Mouse (Mus musculus) liver, postnatal 0 days (tissue): ENCODE results near the gene Ankrd22. TPM values are rescaled to one million over a fixed set of nuclear protein-coding genes. Genes with fewer than 3 reads are reported as not detected.
A peak's percentile ranks its signal among the peaks of the same experiment; 100 is the strongest.

ENCODE experiments used
- ATAC-seq: fragments of 200-750 bp; cut with Nextera tagmentation; 2 replicates; pipeline ENCODE4 v1.8.0; 2017; ENCODE audit warnings: mild to moderate bottlenecking, moderate library complexity
- DNase-seq: peaks from one replicate; pipeline ENCODE4 v3.0.0-alpha.2; 2016
- H3K27ac ChIP-seq: fragments of 300-500 bp; sonication (generic); 2 replicates; pipeline ENCODE4 v1.5.1; 2014; ENCODE audit warnings: antibody characterized with exemption, moderate library complexity, mild to moderate bottlenecking, low read depth
- H3K27me3 ChIP-seq: fragments of 300-500 bp; sonication (generic); 2 replicates; pipeline ENCODE4 v1.6.1; 2014; ENCODE audit warnings: low read length, control low read depth, mixed read lengths; ENCODE audit not compliant: insufficient read depth
- H3K36me3 ChIP-seq: fragments of 300-500 bp; sonication (generic); replicated peaks from 2 replicates; pipeline ENCODE4 v1.6.1; 2014; ENCODE audit warnings: mild to moderate bottlenecking, control low read depth, low read length, moderate library complexity, mixed read lengths; ENCODE audit not compliant: insufficient read depth
- H3K4me1 ChIP-seq: fragments of 300-500 bp; sonication (generic); 2 replicates; pipeline ENCODE4 v1.6.1; 2014; ENCODE audit warnings: antibody characterized with exemption, mild to moderate bottlenecking, control low read depth; ENCODE audit not compliant: insufficient read depth
- H3K4me2 ChIP-seq: fragments of 300-500 bp; sonication (generic); 2 replicates; pipeline ENCODE4 v1.6.1; 2014; ENCODE audit warnings: low read depth, mild to moderate bottlenecking, low read length, moderate library complexity, mixed read lengths
- H3K4me3 ChIP-seq: fragments of 300-500 bp; sonication (generic); 2 replicates; pipeline ENCODE4 v1.5.1; 2014; ENCODE audit warnings: low read depth, low read length
- H3K9ac ChIP-seq: fragments of 300-500 bp; sonication (generic); replicated peaks from 2 replicates; pipeline ENCODE4 v1.6.1; 2014; ENCODE audit warnings: mild to moderate bottlenecking, moderate library complexity
- H3K9me3 ChIP-seq: fragments of 300-500 bp; sonication (generic); 2 replicates; pipeline ENCODE4 v1.6.1; 2016; ENCODE audit warnings: mild to moderate bottlenecking, control low read depth, low read length, mixed read lengths
- CTCF ChIP-seq: sonication (generic); IDR thresholded peaks from 2 replicates; pipeline ENCODE4 v1.5.1; 2016; ENCODE audit warnings: antibody characterized with exemption, low read depth
- EP300 ChIP-seq: IDR thresholded peaks from 2 replicates; pipeline ENCODE4 v1.6.1; 2016; ENCODE audit warnings: antibody characterized with exemption, low read depth, mild to moderate bottlenecking
- WGBS: fragments of 180-500 bp; shearing (Covaris S2); extraction: QIAGEN DNeasy Blood & Tissue Kit; methylation state at CpG from one replicate; pipeline ENCODE4 v1.1.7; 2014; ENCODE audit not compliant: insufficient replicate concordance; 5-methylcytosine and 5-hydroxymethylcytosine counted together
- polyA plus RNA-seq: library from polyadenylated mRNA; unstranded; fragments of >200 nt; fragmentation: Nextera tagmentation; extraction: Ambion mirVana; gene quantifications from 2 replicates; pipeline ENCODE4 v1.2.1, GENCODE M21; 2015

Gene Ankrd22
- polyA plus RNA-seq, 1 experiment from 2014 or later = 0.80 TPM

GRCm38 (mm10) chr19:34148421-34148820 is 17.4 kb downstream of the Ankrd22 start:
- TF ChIP-seq EP300 (no peak), CTCF (no peak)
- Histone ChIP-seq H3K4me2 (no peak overlapping the region), H3K27ac (no peak overlapping the region), H3K4me3 (no peak overlapping the region), H3K9ac (no peak overlapping the region), H3K27me3 (no peaks in the 10 kb centered on the region), H3K9me3 (no peaks in the 10 kb centered on the region), H3K36me3 (no peaks in the 10 kb centered on the region), H3K4me1 (no peaks in the 10 kb centered on the region)
- WGBS = 37% methylated on average over 4 of the region's 4 CpGs
- DNase-seq = no peak
- ATAC-seq = no peak

GRCm38 (mm10) chr19:34139431-34140046 is 26.3 kb downstream of the Ankrd22 start:
- Histone ChIP-seq H3K4me3 (no peak overlapping the region), H3K4me1 (no peaks in the 10 kb centered on the region), H3K36me3 (no peaks in the 10 kb centered on the region), H3K4me2 (no peak overlapping the region), H3K27me3 (no peaks in the 10 kb centered on the region), H3K9me3 (no peaks in the 10 kb centered on the region), H3K27ac (no peak overlapping the region), H3K9ac (no peak overlapping the region)
- DNase-seq = no peak
- WGBS = 64% methylated on average over 3 of the region's 3 CpGs
- TF ChIP-seq EP300 (no peak), CTCF (no peak)
- ATAC-seq = no peak

- Histone ChIP-seq H3K9me3 (no peaks in the 10 kb centered on the region), H3K4me1 (no peaks in the 10 kb centered on the region), H3K9ac (no peak overlapping the region), H3K4me3 (no peak overlapping the region), H3K4me2 (no peak overlapping the region), H3K36me3 (no peaks in the 10 kb centered on the region), H3K27ac (no peak overlapping the region), H3K27me3 (no peaks in the 10 kb centered on the region)
- no peak for DNase-seq
- TF ChIP-seq EP300 = no peak
- peak; percentile 26 for TF ChIP-seq CTCF
- 74% methylated on average over 6 of the region's 6 CpGs for WGBS
- ATAC-seq = no peak
These were observed 27.0 kb downstream of the Ankrd22 start for GRCm38 (mm10) chr19:34138720-34139430.

GRCm38 (mm10) chr19:34120107-34120731 is 45.6 kb downstream of the Ankrd22 start:
- 34% methylated on average over 3 of the region's 3 CpGs for WGBS
- H3K9ac ChIP-seq = no peak overlapping the region
- no peak for TF ChIP-seq EP300
- no peak for TF ChIP-seq CTCF
- H3K9me3 ChIP-seq = no peaks in the 10 kb centered on the region
- H3K27me3 ChIP-seq = no peaks in the 10 kb centered on the region
- H3K4me2 ChIP-seq = no peak overlapping the region
- H3K4me3 ChIP-seq = no peak overlapping the region
- no peak for ATAC-seq
- H3K27ac ChIP-seq = no peak overlapping the region
- DNase-seq = no peak
- no peaks in the 10 kb centered on the region for H3K4me1 ChIP-seq
- H3K36me3 ChIP-seq = no peaks in the 10 kb centered on the region

GRCm38 (mm10) chr19:34119653-34120052 is 46.2 kb downstream of the Ankrd22 start:
- H3K27me3 ChIP-seq = no peaks in the 10 kb centered on the region
- no peak overlapping the region for H3K4me3 ChIP-seq
- H3K27ac ChIP-seq = no peak overlapping the region
- WGBS = 69% methylated on average over 4 of the region's 4 CpGs
- H3K36me3 ChIP-seq = no peaks in the 10 kb centered on the region
- H3K4me2 ChIP-seq = no peak overlapping the region
- no peaks in the 10 kb centered on the region for H3K9me3 ChIP-seq
- no peak for ATAC-seq
- DNase-seq = no peak
- no peak overlapping the region for H3K9ac ChIP-seq
- no peak for TF ChIP-seq CTCF
- no peak for TF ChIP-seq EP300
- H3K4me1 ChIP-seq = no peaks in the 10 kb centered on the region

- ATAC-seq (no peak), DNase-seq (no peak)
- Histone ChIP-seq H3K27me3 (no peaks in the 10 kb centered on the region), H3K36me3 (no peaks in the 10 kb centered on the region), H3K4me2 (no peak overlapping the region), H3K9ac (no peak overlapping the region), H3K9me3 (no peaks in the 10 kb centered on the region), H3K27ac (no peak overlapping the region), H3K4me1 (no peaks in the 10 kb centered on the region), H3K4me3 (no peak overlapping the region)
- 71% methylated on average over 1 of the region's 1 CpGs for WGBS
- no peak for TF ChIP-seq EP300
- no peak for TF ChIP-seq CTCF
These were observed 46.8 kb downstream of the Ankrd22 start for GRCm38 (mm10) chr19:34119102-34119501.
